Mouse (Mus musculus): Measurements from ENCODE around the gene Jup.

Gene Jup

DNA sequence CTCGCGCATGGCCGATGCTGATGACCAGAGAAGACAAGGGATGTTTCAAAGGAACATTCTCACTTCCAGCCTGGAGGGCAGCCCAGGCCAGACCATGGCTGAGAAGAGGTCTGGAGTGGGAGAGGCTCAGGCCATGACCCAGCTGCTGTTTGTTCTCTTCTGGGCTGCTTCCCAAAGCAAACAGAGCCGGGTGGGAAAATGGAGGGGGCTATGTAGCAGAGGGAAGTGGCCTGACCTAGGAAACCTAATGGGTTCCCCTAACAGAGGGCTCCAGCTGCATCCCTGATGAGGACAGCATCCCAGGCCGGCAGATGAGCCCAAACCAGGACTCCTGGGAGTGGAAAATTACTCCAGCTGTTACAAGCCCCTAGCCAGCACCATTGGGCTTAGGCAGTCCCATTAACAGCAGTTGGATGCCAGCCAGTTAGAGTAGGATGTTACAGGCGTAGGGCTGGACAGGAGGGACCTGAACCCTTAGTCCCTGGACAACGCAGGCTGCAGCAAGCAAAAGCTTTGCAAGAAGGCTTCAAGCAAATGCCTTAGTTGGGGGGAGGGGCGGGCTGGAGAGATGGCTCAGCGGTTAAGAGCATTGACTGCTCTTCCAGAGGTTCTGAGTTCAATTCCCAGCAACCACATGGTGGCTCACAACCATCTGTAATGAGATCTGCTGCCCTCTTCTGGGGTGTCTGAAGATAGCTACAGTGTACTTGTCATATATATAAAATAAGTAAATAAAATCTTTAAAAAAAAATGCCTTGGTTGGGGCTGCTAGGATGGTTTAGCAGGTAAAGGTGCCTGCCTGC is 6.3 kb downstream of the Jup start:
- WGBS, result 51% methylated on average over 9 of the region's 9 CpGs

DNA sequence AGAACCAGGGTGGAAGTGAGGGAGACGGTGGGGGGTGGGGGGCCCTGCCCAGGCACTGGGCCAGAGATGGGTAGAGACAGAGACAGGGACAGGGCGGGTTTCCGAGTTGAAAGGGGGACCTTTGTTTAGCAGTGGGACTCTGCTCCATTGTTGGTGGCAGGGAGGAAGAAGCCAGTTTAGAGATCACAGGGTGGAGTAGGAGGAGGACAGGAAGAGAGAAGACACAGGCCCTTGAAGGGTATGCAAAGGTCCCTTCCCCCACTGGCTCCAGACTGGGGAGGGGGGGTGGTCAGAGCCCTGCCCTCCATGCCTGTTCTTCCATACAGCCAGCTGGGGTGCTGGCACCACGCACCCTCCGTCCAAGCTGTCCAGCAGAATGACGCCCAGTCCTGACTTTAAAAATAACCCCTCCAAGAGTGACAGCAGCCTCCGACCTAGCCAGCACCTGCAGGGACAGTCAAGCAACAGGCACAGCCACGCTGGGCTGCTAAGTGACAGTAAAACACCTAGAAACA is 7.6 kb downstream of the Jup start:
- 47% methylated on average over 8 of the region's 8 CpGs for WGBS

DNA sequence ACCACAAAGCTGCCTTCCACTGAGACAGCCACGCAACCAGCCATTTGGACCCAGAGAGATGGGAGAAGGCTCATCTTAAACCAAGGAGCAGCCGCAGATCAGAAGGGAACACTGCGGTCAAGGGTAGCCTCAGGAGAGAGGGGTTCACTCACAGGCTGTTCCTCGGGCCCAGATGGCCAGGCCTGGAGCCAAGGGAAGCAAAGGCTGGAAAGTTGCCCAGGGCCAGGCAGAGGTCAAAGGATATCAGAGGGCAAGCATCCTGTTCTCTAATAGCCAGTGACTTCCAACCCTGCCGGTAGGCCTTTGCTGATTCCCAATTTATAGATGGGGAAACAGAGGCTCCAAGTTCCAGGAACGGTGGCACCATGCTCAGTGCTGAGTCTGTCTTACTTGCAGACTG is 9.0 kb downstream of the Jup start:
- 75% methylated on average over 6 of the region's 6 CpGs for WGBS

DNA sequence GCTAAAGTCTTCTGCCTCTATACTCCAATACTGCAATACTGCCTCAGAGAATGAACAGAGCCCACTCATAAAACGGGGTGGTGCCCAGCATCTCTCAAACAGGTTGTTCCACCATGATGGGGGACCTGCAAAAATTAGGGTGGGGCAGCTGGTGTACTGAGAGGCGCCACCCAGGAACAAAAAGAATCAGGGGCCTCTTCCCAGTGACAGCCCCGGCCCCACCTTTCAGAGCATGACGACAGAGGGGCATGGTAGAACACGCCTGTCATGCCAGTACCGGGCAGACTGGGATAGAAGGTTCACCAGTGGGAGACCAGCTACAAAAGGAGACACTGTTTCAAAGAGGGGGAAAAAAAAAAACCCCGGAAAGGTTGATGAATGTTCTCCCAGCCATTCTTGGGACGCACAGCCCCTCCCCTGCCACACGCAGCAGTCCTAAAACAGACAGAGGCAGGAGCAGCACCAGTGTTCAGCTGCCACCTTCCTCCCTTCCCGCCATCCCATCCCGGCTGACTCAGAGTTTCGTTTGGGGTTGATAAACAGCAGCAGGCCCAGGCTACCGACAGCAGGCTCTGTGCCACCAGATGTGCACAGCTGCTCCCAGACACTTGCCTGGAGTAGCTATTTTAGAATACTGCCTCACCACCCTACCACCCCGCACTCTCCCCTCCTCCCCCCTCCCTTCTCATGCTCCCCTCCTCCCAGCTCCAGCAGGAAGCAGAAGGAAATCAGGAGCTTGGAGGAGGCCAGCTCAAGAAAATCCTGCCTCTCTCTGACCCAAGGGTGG is 9.8 kb downstream of the Jup start:
- WGBS, result 53% methylated on average over 14 of the region's 14 CpGs

DNA sequence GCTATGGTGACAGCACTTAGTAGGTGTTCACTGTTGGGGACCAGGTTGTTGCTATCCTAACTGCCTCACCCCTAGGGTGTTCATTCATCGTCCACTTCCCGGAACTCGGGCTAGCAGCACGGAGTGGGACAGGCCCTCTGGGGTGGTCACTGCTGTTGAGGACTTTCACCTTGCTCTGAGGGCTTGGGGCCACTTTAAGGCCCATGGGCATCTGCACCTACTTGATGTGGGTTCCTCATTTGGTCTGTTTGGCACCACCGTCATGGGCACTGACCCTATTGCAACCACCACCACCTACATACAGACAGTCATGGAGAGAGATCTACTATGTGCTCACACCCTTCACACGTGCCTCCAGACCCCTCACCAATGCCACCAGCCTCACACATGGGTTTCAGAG is 10.5 kb downstream of the Jup start:
- WGBS, result 92% methylated on average over 6 of the region's 6 CpGs

DNA sequence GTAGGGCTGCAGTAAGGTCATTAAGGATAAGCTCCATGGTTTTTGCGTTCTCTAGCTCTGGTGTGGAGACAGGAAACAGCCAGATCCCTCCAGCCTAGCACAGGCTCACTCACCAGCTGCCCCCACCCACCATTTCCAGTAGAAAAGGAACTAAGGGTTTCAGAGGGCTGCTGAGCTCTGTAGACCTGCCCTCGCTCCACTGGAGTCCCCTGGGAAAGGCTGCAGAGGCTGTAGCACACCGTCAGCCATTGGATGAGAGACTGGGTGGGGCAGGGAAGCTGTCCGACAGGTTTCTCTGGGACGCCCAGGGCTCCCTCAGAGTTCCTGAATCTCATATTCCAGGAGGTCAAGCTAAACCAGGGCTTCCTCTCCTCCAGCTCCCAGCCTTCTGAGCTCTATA is 11.0 kb downstream of the Jup start:
- 71% methylated on average over 5 of the region's 5 CpGs for WGBS

DNA sequence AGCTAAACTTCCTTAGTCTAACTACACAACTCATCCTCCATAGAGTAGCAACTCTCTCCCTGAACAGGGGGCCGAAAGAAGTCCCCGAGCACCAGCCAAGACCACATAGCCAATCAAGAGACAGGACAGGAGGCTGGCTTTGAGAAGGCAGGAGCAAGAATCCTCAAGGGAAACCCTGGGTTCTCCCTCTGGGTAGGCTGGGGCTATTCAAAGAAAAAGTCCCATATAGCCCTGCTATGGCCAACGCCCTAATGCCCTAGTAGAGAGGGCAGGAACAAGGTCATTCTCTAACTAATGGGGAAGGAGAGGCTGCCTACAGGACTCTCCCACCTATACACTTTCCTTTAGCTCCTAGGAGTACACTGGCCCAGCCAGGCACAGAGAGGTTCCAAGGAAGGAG is 12.5 kb downstream of the Jup start:
- WGBS, result 94% methylated on average over 3 of the region's 3 CpGs

DNA sequence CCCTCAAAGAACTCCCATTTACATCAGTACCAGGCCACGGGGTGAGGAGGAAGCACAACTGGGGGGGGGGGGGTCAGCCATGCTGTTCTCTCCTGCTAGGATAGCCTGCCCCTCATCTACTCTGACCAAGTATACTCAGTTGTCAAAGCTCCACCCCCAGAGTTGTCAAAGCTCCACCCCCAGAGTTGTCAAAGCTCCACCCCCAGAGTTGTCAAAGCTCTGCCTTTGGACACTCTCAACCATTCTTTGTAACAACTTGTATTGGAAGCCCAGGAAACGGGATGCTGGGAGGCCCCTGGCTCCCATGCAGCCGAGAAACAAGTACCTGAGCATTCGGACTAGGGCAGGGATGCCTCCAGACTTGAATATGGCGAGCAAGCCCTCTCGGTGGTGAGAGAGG is 14.9 kb downstream of the Jup start:
- 88% methylated on average over 6 of the region's 6 CpGs for WGBS

DNA sequence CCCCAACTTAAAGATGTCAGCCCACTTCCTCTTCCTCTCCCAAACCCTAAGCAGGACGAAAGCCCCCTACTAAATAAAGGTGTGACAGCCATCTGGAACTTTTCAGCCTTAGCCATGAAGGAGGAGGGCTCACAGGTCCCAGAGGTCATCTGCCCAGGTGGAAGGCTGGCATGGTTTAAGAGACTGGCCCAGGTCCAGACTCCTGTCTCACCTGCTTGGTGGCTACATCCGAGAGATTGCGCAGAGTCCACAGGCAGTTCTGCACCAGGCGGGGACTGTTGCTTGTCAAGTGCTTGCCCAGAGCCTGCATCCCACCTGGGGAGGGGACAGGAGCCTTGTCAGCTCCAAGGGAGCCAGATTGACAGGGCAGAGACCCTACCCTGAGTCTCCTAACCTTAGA is 18.3 kb downstream of the Jup start:
- WGBS, result 90% methylated on average over 4 of the region's 4 CpGs

DNA sequence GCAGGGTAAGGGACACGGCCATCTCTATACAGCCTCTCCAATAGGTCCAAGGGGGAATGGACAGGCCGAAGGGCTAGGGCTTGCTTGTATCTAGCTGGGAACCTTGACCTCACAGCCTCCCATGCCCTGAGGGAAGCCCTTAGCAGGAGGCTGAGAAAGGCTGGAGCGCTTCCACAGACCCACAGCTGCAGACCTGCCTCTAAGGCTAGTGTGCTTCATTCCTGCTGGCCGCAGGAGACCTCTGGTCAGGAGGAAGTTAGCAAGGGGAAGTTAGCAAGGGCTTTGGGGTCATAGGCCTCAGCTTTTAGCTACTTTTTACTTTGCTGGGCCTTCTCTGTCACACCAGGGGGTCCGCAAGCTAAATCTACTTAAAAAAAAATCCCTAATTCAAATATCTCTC is 19.1 kb downstream of the Jup start:
- WGBS, result 83% methylated on average over 5 of the region's 5 CpGs

DNA sequence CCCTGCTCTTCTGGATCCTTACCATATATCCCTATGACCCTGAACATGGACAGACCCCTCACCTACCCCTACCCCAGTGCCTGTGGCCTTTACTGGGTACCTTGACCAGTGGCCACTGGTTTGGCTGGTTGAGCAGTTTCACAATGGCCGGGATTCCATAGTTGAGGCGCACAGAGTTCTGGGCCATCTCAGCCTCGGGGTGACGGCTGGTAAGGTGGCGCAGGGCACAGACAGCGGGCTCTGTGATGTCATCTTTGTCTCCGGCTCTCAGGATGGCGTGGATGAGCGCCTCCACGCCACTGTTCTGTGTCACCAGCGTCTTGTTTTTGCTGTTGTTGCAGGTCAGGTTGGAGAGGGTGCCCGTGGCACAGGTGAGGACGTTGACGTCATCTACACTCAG is 19.6 kb downstream of the Jup start:
- WGBS, result 96% methylated on average over 14 of the region's 14 CpGs

DNA sequence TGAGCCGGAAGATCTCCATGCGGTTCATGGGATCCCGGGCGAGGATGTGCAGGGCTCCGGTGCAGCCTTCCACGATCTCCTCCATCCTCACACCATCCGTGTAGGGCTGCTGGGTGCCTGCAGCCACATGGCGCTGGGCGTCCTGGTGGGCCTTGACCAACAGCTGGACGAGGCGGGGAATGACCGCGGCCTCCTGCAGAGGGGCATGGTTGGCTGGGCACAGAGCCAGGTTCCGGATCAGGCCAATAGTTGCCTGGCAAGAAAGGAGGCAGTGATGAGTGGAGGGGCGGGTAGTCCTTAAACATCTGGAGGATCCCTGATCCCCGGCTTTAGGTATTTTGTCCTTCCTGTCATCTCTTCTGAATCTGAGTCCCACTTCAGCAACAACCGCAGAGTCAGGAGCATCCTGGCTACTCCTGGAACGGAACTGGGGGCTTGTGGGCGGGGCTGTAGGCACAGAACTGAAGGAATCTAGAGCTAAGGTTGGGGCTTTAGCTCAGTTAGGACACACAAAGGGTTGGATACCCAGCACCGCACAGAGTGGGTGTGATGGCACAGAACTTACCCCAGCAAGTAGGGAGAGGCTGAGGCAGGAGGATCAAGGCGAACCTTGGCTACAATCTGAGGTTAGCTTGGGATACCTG is 20.7 kb downstream of the Jup start:
- WGBS, result 90% methylated on average over 21 of the region's 21 CpGs

DNA sequence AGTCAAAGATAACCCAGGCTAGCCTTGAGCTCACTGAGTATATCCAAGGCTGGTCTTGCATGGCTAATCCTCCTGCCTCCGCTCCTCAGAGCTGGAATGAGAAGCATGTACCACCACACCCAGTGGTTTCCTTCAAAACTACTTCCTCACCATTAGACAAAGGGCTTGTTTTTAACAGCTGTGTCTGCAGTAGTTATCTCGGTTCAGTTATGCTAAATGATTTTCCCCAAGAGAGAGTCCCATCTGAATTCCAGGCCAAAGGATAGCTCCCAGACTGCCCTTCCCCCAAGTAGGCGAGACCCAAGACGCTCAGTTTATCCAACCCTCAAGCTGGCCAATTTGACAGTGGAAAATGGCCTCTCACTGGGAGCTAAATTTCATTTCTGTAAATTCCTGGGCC is 21.6 kb downstream of the Jup start:
- WGBS, result 79% methylated on average over 4 of the region's 4 CpGs

DNA sequence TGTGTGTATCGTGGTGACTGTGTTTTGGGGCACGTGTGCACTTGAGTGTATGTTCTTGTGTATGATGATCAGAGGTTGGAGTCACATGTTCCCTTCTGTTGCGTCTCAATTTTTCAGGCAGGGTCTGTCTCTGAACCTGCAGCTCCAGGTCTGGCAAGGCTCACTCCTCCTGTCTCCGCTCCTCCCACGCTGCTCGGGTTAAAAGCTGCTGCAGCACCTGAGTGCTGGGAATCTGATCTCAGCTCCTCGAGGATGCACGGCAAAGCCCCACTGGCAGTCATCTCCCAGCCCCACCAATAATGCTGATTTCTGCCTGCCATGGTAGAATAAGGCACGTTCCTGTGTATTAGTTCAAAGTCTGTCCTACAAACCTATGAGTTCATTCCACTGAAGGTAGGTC is 22.4 kb downstream of the Jup start:
- 93% methylated on average over 9 of the region's 9 CpGs for WGBS

DNA sequence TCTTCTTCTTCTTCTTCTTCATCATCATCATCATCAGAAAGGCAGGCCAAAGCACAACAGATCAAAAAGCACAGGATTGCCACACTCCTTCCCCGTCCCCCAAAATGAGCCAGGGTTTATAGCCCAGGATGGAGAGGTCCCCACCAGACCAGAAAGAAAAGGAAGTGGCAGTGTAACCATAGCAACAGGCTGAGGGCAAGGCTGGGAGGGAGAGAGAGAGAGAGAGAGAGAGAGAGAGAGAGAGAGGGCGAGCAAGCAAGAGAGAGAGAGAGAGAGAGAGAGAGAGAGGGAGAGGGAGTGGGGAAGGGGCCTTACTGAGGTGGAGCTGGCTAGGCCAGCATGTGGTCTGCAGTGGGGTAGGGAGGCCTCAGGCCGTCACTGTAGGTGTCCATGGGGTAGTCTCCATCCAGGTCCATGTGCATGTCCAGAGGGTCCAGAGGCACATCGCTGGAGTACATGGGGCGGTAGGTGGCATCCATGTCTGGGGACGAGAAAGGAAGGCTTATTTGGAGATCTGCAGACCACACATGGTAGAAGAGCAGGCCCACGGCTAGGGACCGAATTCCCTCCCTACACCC is 25.5 kb downstream of the Jup start:
- 65% methylated on average over 8 of the region's 8 CpGs for WGBS

DNA sequence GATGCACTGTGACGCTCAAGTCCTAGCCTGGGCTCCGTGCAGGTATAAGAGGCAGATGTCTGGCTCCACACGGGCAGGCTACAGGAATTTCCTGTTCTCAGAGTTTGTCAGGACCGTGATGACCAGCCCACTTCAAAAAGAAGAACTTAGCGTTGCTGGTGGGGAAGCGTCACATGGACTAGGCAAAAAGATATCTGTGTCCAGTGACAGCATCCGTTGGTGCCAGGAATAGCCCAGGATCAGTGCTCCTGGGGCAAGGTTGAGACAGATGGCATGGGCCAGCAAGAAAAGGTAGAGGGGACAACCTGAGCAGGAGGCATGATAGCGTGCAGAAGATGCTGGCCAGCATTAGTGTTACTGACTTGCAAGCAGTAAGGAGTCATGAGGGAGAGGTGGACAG is 27.7 kb downstream of the Jup start:
- WGBS, result 76% methylated on average over 8 of the region's 8 CpGs

DNA sequence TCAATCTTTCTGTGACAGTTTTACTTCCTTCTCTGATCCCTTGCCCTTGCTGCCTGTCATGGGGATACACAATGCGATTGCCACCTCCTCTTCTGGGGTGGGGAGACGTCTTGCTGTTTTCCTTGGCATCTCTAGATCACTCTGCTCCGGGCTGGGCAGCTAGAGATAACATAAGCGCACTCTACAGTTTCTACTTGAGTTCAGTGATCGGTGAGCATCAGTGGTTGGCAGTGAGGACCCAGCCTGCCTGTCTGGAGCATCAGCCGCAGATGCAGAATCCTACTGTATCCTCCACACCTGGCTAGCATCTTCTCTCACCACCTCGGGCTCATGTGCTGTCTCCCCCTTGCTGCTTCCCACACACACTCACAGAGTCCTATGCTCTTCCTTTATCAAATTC is 28.4 kb downstream of the Jup start:
- WGBS, result 72% methylated on average over 7 of the region's 7 CpGs

DNA sequence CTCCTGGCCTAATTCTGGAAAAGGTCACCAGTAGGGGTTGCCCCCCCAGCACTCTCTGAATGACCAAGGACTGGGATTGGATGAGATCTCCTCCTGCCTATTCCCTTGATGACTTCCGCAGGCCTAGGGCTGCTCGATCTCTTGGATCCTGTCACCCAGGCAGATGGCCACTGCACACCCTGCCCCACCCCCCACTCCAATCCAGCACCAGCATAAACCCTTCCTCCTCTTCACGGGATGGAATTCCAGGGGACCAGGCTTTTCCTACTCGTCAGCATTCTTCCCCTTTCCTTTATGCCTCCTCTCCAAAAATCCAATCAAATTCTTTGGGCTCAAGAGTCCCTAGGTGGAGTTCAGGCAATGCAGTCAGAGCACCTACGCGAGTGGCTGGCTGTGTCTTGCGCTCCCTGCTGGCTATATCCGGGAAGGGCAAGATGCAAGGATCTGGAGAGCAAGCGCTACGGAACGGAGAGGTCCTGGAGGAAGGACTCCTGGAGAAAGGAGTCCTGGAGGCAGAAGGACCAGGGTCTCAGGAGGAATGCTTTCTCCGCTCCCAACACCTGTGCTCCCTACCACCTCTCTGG is 34.5 kb downstream of the Jup start:
- WGBS, result 25% methylated on average over 12 of the region's 12 CpGs

DNA sequence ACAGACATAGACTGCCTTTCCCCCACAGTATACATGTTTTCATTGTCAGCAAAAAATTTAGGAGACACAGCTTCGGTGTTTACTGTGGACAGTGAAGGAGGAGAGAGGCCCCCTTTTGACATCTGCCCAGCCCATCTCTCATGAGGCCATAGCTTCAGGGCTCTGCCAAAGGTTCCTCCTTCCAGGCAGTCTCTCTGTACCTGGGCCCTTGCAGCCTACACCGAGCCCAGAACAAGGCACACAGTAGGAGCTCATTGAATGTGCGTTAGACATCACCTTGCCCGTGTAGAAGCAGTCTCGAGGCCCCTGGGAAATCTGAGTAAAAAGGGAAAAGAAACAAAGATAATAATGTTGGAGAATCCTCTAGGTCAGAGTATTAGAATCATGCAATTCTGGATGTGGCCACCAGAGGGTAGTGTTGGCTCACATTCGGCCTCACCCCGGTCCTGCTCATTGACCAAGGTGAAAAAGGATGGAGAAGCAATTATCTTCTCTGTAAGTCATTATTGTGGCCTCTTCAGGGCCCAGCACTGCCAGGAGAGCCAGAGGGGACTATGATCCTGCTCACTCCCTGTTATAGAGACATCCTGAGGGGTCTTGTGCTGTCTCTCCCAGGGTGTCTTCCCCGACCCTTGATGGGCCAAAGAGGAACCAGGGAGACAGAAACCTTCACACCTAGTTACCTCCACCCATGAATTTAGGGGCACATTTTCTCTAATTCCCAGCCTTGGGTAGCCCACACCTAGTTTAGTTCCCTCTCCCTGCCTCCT is 35.2 kb downstream of the Jup start:
- WGBS, result 15% methylated on average over 8 of the region's 8 CpGs

DNA sequence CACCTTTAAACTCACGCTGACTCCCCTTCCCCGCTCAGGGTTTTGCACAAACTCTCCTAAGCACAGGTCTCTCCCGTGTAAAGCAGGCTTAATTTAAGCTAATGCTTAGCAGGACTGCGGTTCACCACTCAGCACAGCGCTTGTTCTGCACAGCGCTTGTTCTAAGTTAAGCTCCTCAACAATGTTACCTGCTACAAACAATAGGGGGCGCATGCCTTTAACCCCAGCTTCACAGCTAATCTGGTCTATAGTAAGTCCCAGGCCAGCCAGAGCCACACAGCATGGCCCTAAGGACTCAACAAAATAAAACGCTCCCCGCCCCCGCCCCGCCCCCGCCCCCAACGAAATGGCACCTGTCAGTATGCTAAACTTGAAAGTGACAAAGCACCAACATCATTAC is 36.5 kb downstream of the Jup start:
- no CpG with 5 or more reads among the region's 13 CpGs for WGBS

DNA sequence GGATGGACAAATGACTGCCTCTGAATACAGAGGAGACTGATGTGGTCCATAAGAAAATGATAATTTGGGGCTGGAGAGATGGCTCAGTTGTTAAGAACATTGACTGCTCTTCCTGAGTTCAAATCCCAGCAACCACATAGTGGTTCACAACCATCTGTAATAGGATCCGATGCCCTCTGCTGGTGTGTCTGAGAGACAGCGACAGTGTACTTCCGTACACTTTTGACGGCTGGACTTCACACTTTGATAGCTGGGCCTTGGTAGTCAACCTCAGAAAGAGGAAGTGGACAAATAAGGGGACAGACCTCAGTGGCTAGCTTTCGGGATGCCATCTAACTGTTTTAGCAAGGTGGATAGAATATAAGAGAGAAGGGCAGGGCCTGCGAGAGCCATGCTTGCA is 37.4 kb downstream of the Jup start:
- 87% methylated on average over 6 of the region's 6 CpGs for WGBS
